ENCODE assay signal across 11 mouse cellular contexts in the genomic region with DNA sequence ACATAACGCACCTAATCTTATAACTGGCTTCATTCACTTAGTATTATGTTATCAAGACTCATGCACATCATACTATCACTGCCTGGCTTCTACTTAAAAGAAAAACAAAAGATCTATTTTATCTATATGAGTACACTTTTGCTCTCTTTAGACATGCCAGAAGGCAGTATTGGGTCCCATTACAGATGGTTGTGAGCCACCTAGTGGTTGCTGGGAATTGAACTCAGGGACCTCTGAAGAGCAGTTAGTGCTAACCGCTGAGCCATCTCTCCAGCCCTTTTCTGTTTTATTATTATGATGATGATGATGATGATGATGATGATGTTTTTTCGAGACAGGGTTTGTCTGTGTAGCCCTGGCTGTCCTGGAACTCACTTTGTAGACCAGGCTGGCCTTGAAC. TPM values are rescaled to one million over a fixed set of nuclear protein-coding genes. Genes with fewer than 3 reads are reported as not detected.
DNase-seq lines count a peak whose midpoint lies in the region; ATAC-seq and TF ChIP-seq lines count a peak whose summit lies in the region.
"Had no signal": no experiment of that assay in that cellular context is flagged by ENCODE, and none has a peak within 500 bp of the region (broad histone marks: within the 10 kb centered on the region; RNA-seq: fewer than 3 reads in every experiment).

No protein-coding gene starts in this region.

- no peaks in the 10 kb centered on the region for H3K36me3 ChIP-seq in liver, embryonic 11.5 days (ENCODE audit: control insufficient read depth, insufficient read depth, low read length)
- H3K36me3 ChIP-seq in lung, embryonic 16.5 days (ENCODE audit: control insufficient read depth, insufficient read depth, low read length) = no peaks in the 10 kb centered on the region
- H3K36me3 ChIP-seq: heart, embryonic 13.5 days had no signal

- no peaks in the 10 kb centered on the region for H3K4me1 ChIP-seq in cerebellum, adult 2 months (ENCODE audit: control insufficient read depth, insufficient read depth, low read length)
- no peaks in the 10 kb centered on the region for H3K4me1 ChIP-seq in liver, embryonic 11.5 days (replicated peaks; ENCODE audit: control insufficient read depth, insufficient read depth, low read length)
- H3K4me1 ChIP-seq in lung, embryonic 16.5 days (replicated peaks; ENCODE audit: control insufficient read depth, insufficient read depth, low read length) = no peaks in the 10 kb centered on the region

- peak in 1 of 2 experiments; percentile 43 for DNase-seq in cerebellum, adult 2 months
- peak; percentile 57 for DNase-seq in liver
- no peak for DNase-seq in liver, embryonic 11.5 days (ENCODE audit: low spot score)
- DNase-seq in right cerebral cortex, postnatal 36 days (ENCODE audit: low spot score in 2 of 2) = no peak
- no peak for DNase-seq in urinary bladder, adult 2 months (ENCODE audit: low spot score)

- no peak overlapping the region for H3K27ac ChIP-seq in cerebellum, adult 2 months (ENCODE audit: insufficient read depth, low read length)
- no peak overlapping the region for H3K27ac ChIP-seq in liver, embryonic 11.5 days (ENCODE audit: low read depth, low read length)
- H3K27ac ChIP-seq in lung, embryonic 16.5 days (ENCODE audit: low read length) = no peak overlapping the region
- H3K27ac ChIP-seq: heart, embryonic 13.5 days had no signal

- ATAC-seq in cerebellum, adult (ENCODE audit: insufficient number of reproducible peaks, low FRiP score, low TSS enrichment) = no peak
- ATAC-seq in liver, embryonic 11.5 days (replicated peaks; ENCODE audit: low FRiP score) = no peak
- ATAC-seq in erythroblast, adult 5-6 weeks (replicated peaks; ENCODE audit: low FRiP score, poor library complexity, severe bottlenecking) = peak; percentile 55; the same call in 1 of the 2 replicates
- 0 out of 2 replicates have a peak, but pooled peaks have one; percentile 38 for ATAC-seq in lung, embryonic 16.5 days (ENCODE audit: low read depth)

- TF ChIP-seq CTCF in cerebellum, adult 2 months (IDR thresholded peaks at IDR 0.05; ENCODE audit: borderline replicate concordance, insufficient read depth, low read depth, low read length) = peak; percentile 49; the same call in 1 of the 2 replicates

- no peak overlapping the region for H3K4me2 ChIP-seq in liver, embryonic 11.5 days
- no peak overlapping the region for H3K4me2 ChIP-seq in lung, embryonic 16.5 days (ENCODE audit: low read depth, low read length)
- H3K4me2 ChIP-seq: heart, embryonic 13.5 days had no signal

- no peak overlapping the region for H3K4me3 ChIP-seq in cerebellum, adult 2 months (replicated peaks; ENCODE audit: insufficient read depth, low read depth, low read length)
- H3K4me3 ChIP-seq in liver, embryonic 11.5 days (ENCODE audit: low read depth, low read length) = no peak overlapping the region
- no peak overlapping the region for H3K4me3 ChIP-seq in lung, embryonic 16.5 days (ENCODE audit: low read length)
- H3K4me3 ChIP-seq: heart, embryonic 13.5 days; megakaryocyte, embryonic 14.5 days had no signal

- 40% methylated on average over 3 of the region's 3 CpGs for WGBS in cerebellum, adult 2 months
- 42% methylated on average over 3 of the region's 3 CpGs for WGBS in liver, embryonic 11.5 days
- 49% methylated on average over 3 of the region's 3 CpGs for whole genome bisulfite sequencing in lung, embryonic 16.5 days

- no peaks in the 10 kb centered on the region for H3K9me3 ChIP-seq in liver, embryonic 11.5 days (ENCODE audit: control insufficient read depth, low read length)
- no peaks in the 10 kb centered on the region for H3K9me3 ChIP-seq in lung, embryonic 16.5 days (ENCODE audit: control insufficient read depth, low read length)
- H3K9me3 ChIP-seq: G1E; heart, embryonic 13.5 days; megakaryocyte, embryonic 14.5 days had no signal

- no peak for TF ChIP-seq POLR2A in cerebellum, adult 2 months (IDR thresholded peaks at IDR 0.05; ENCODE audit: borderline replicate concordance, insufficient read depth, low read length)

- no peak overlapping the region for H3K9ac ChIP-seq in liver, embryonic 11.5 days (ENCODE audit: low read depth, low read length)
- H3K9ac ChIP-seq in lung, embryonic 16.5 days (ENCODE audit: low read length) = no peak overlapping the region
- H3K9ac ChIP-seq: heart, embryonic 13.5 days had no signal

- no peaks in the 10 kb centered on the region for H3K27me3 ChIP-seq in cerebellum, adult 2 months (ENCODE audit: control insufficient read depth, insufficient read depth, low read length)
- H3K27me3 ChIP-seq in liver, embryonic 11.5 days (replicated peaks; ENCODE audit: control insufficient read depth, insufficient read depth, low read length) = no peaks in the 10 kb centered on the region
- no peaks in the 10 kb centered on the region for H3K27me3 ChIP-seq in lung, embryonic 16.5 days (ENCODE audit: control insufficient read depth, insufficient read depth, low read depth, low read length)
- H3K27me3 ChIP-seq: heart, embryonic 13.5 days; megakaryocyte, embryonic 14.5 days had no signal

RNA-seq across cellular contexts. Expression of a gene that starts 13.4 kb away (rescaled TPM):
- 32.2 and 36.2 TPM in 2 replicates for polyA plus RNA-seq in cerebellum, adult 2 months (2012; rRNA removed)
- polyA plus RNA-seq in liver, embryonic 11.5 days (2014; fragmentation: Nextera tagmentation; extraction: Ambion mirVana) = 40.3 and 45.5 TPM in 2 replicates
- total RNA-seq in erythroblast, adult 5-6 weeks (2015; ENCODE audit: low replicate concordance) = 51.9 and 52.5 TPM in 2 replicates
- total RNA-seq in erythroblast, adult 5-6 weeks (2017; ENCODE audit: low replicate concordance) = 59.9 and 65.1 TPM in 2 replicates
- 33.7 and 37.9 TPM in 2 replicates for polyA plus RNA-seq in lung, embryonic 16.5 days (2015; fragmentation: Nextera tagmentation; extraction: Ambion mirVana)
- polyA plus RNA-seq in urinary bladder, adult 2 months (2012; rRNA removed) = 5.7 and 13.8 TPM in 2 replicates

RNA-seq across cellular contexts. Expression of a gene that starts 19.4 kb away (rescaled TPM):
- polyA plus RNA-seq in cerebellum, adult 2 months (2012; rRNA removed) = 35.5 and 37.2 TPM in 2 replicates
- polyA plus RNA-seq in liver, embryonic 11.5 days (2014; fragmentation: Nextera tagmentation; extraction: Ambion mirVana) = 8.9 and 12.4 TPM in 2 replicates
- total RNA-seq in erythroblast, adult 5-6 weeks (2015; ENCODE audit: low replicate concordance) = 154 and 157 TPM in 2 replicates
- 61.2 and 79.1 TPM in 2 replicates for total RNA-seq in erythroblast, adult 5-6 weeks (2017; ENCODE audit: low replicate concordance)
- polyA plus RNA-seq in lung, embryonic 16.5 days (2015; fragmentation: Nextera tagmentation; extraction: Ambion mirVana) = 9.9 and 11.1 TPM in 2 replicates
- polyA plus RNA-seq in urinary bladder, adult 2 months (2012; rRNA removed) = 12.4 and 30.8 TPM in 2 replicates

RNA-seq across cellular contexts. Expression of a gene that starts 21.0 kb away (rescaled TPM):
- 18.6 and 19.5 TPM in 2 replicates for polyA plus RNA-seq in cerebellum, adult 2 months (2012; rRNA removed)
- polyA plus RNA-seq in liver, embryonic 11.5 days (2014; fragmentation: Nextera tagmentation; extraction: Ambion mirVana) = 13.0 and 16.1 TPM in 2 replicates
- total RNA-seq in erythroblast, adult 5-6 weeks (2015; ENCODE audit: low replicate concordance) = 27.9 and 44.5 TPM in 2 replicates
- total RNA-seq in erythroblast, adult 5-6 weeks (2017; ENCODE audit: low replicate concordance) = 17.4 and 34.6 TPM in 2 replicates
- polyA plus RNA-seq in lung, embryonic 16.5 days (2015; fragmentation: Nextera tagmentation; extraction: Ambion mirVana) = 14.6 and 15.2 TPM in 2 replicates
- polyA plus RNA-seq in urinary bladder, adult 2 months (2012; rRNA removed) = 19.3 and 25.2 TPM in 2 replicates

RNA-seq across cellular contexts. Expression of a gene that starts 39.0 kb away (rescaled TPM):
- 57.9 and 66.1 TPM in 2 replicates for polyA plus RNA-seq in cerebellum, adult 2 months (2012; rRNA removed)
- 39.0 and 40.6 TPM in 2 replicates for polyA plus RNA-seq in liver, embryonic 11.5 days (2014; fragmentation: Nextera tagmentation; extraction: Ambion mirVana)
- 65.2 and 71.7 TPM in 2 replicates for total RNA-seq in erythroblast, adult 5-6 weeks (2015; ENCODE audit: low replicate concordance)
- 25.4 and 41.3 TPM in 2 replicates for total RNA-seq in erythroblast, adult 5-6 weeks (2017; ENCODE audit: low replicate concordance)
- polyA plus RNA-seq in lung, embryonic 16.5 days (2015; fragmentation: Nextera tagmentation; extraction: Ambion mirVana) = 38.6 and 43.3 TPM in 2 replicates
- 69.2 and 79.9 TPM in 2 replicates for polyA plus RNA-seq in urinary bladder, adult 2 months (2012; rRNA removed)

RNA-seq across cellular contexts. Expression of a gene that starts 49.4 kb away (rescaled TPM):
- polyA plus RNA-seq in cerebellum, adult 2 months (2012; rRNA removed) = 6.8 and 6.9 TPM in 2 replicates
- polyA plus RNA-seq in liver, embryonic 11.5 days (2014; fragmentation: Nextera tagmentation; extraction: Ambion mirVana) = 4.5 and 5.3 TPM in 2 replicates
- total RNA-seq in erythroblast, adult 5-6 weeks (2015; ENCODE audit: low replicate concordance) = not detected in 2 replicates
- 0.26 and 2.4 TPM in 2 replicates for total RNA-seq in erythroblast, adult 5-6 weeks (2017; ENCODE audit: low replicate concordance)
- 6.4 and 6.7 TPM in 2 replicates for polyA plus RNA-seq in lung, embryonic 16.5 days (2015; fragmentation: Nextera tagmentation; extraction: Ambion mirVana)
- 3.1 and 3.7 TPM in 2 replicates for polyA plus RNA-seq in urinary bladder, adult 2 months (2012; rRNA removed)

Comparison
In these comparisons a context has a peak if more than half of its experiments do, and no peak if none do; other contexts are left out.
1. ATAC-seq: peak in erythroblast, adult 5-6 weeks (single experiment) and lung, embryonic 16.5 days (single experiment); none in cerebellum, adult (single experiment) and liver, embryonic 11.5 days (single experiment).